12 mouse cellular contexts compared by ENCODE assay signal in genomic region chr15:11317077-11317476, GRCm38 (mm10).
"Had no signal": no experiment of that assay in that cellular context is flagged by ENCODE, and none has a peak within 500 bp of the region (broad histone marks: within the 10 kb centered on the region; RNA-seq: fewer than 3 reads in every experiment).

No protein-coding gene starts in this region.

- ATAC-seq: intestine, embryonic 16.5 days; midbrain, embryonic 16.5 days had no signal

- H3K27me3 ChIP-seq: limb, embryonic 13.5 days; neural tube, embryonic 15.5 days had no signal

- H3K27ac ChIP-seq: limb, embryonic 13.5 days; liver, embryonic 14.5 days; neural tube, embryonic 15.5 days had no signal

- H3K9me3 ChIP-seq: limb, embryonic 13.5 days; neural tube, embryonic 15.5 days had no signal

- H3K9ac ChIP-seq: limb, embryonic 13.5 days; liver, embryonic 14.5 days; neural tube, embryonic 15.5 days had no signal

- H3K4me1 ChIP-seq: neural tube, embryonic 15.5 days had no signal

- H3K4me2 ChIP-seq: limb, embryonic 13.5 days; neural tube, embryonic 15.5 days had no signal

- DNase-seq: kidney, adult 9 months; left cerebral cortex, postnatal 4 days; lung, adult 18-20 months; right cerebral cortex, adult 18-20 months; right cerebral cortex, postnatal 25 days; thymus, adult 18-20 months; thymus, postnatal 14 days had no signal

- H3K4me3 ChIP-seq: limb, embryonic 13.5 days; neural tube, embryonic 15.5 days had no signal

- H3K36me3 ChIP-seq: limb, embryonic 13.5 days; neural tube, embryonic 15.5 days had no signal
